Mouse (Mus musculus) stomach, embryonic 16.5 days (tissue): ENCODE results near the gene Acbd4. TPM values are rescaled to one million over a fixed set of nuclear protein-coding genes. Genes with fewer than 3 reads are reported as not detected.
A peak's percentile ranks its signal among the peaks of the same experiment; 100 is the strongest.

Experiments used
- ATAC-seq: fragments of 200-750 bp; cut with Nextera tagmentation; 2 replicates; pipeline ENCODE4 v1.8.0; 2017; ENCODE audit warnings: moderate number of reproducible peaks, moderate TSS enrichment; ENCODE audit not compliant: insufficient read depth, low FRiP score
- H3K27ac ChIP-seq: fragments of 300-500 bp; sonication (generic); 2 replicates; pipeline ENCODE4 v1.5.1; 2014; ENCODE audit warnings: low read length
- H3K27me3 ChIP-seq: fragments of 300-500 bp; sonication (generic); 2 replicates; pipeline ENCODE4 v1.6.1; 2014; ENCODE audit warnings: low read length, control low read depth, mixed read lengths; ENCODE audit not compliant: control insufficient read depth, insufficient read depth
- H3K36me3 ChIP-seq: fragments of 300-500 bp; sonication (generic); 2 replicates; pipeline ENCODE4 v1.6.1; 2014; ENCODE audit warnings: low read length; ENCODE audit not compliant: control insufficient read depth, insufficient read depth
- H3K4me1 ChIP-seq: fragments of 300-500 bp; sonication (generic); 2 replicates; pipeline ENCODE4 v1.6.1; 2014; ENCODE audit warnings: low read length, control low read depth, mixed read lengths; ENCODE audit not compliant: control insufficient read depth, insufficient read depth
- H3K4me2 ChIP-seq: fragments of 300-500 bp; sonication (generic); 2 replicates; pipeline ENCODE4 v1.6.1; 2014; ENCODE audit warnings: low read depth, low read length, mixed read lengths
- H3K4me3 ChIP-seq: fragments of 300-500 bp; sonication (generic); replicated peaks from 2 replicates; pipeline ENCODE4 v1.5.1; 2014; ENCODE audit warnings: mild to moderate bottlenecking, low read length
- H3K9ac ChIP-seq: fragments of 300-500 bp; sonication (generic); 2 replicates; pipeline ENCODE4 v1.6.1; 2014; ENCODE audit warnings: low read length
- H3K9me3 ChIP-seq: fragments of 300-500 bp; sonication (generic); replicated peaks from 2 replicates; pipeline ENCODE4 v1.6.1; 2016; ENCODE audit warnings: low read length, control low read depth; ENCODE audit not compliant: control insufficient read depth
- WGBS: fragments of 180-500 bp; shearing (Covaris S2); extraction: QIAGEN DNeasy Blood & Tissue Kit; methylation state at CpG from one replicate; pipeline ENCODE4 v1.1.7; 2014; 5-methylcytosine and 5-hydroxymethylcytosine counted together
- polyA plus RNA-seq: library from polyadenylated mRNA; unstranded; fragments of >200 nt; fragmentation: Nextera tagmentation; extraction: Ambion mirVana; gene quantifications from 2 replicates; pipeline ENCODE4 v1.2.1, GENCODE M21; 2015

Gene Acbd4
- polyA plus RNA-seq: 31.0 and 36.4 TPM in 2 replicates

DNA sequence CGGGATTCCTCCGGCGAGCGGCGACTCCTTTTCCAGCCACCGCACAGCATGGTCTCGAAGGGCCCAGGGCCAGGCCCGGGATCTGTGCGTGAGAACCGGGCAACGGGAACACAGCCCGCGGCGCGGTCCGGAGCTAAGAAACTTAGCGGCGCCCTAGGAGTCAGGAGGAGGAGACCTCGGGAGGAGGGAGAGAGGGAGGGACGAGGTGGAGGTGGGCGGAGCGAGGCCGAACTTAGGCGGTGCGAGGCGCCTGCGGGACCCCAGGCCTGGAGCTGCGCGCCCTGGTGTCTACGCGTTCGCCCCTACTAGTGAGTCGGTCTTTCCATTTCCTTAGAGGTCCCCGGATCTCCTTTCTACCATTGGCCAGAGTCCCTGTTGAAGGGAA lies at the start of gene Acbd4, which contains the start of gene Plcd3:
Gene Acbd4 (plus strand): TSS at position 202 of the 385 bp plus-strand sequence.
Gene Plcd3 (minus strand): TSS at position 178 of the 385 bp plus-strand sequence.
- Histone ChIP-seq H3K27me3 (peaks cover 5% of the 10 kb centered on the region; the same call in 1 of the 2 replicates), H3K36me3 (no peaks in the 10 kb centered on the region; the same call in 1 of the 2 replicates), H3K27ac (peak within 1 kb of the TSS; percentile 38), H3K9ac (peak within 1 kb of the TSS; percentile 81), H3K4me3 (peak within 1 kb of the TSS; percentile 72), H3K4me1 (peaks cover 43% of the 10 kb centered on the region), H3K9me3 (no peaks in the 10 kb centered on the region), H3K4me2 (peak within 1 kb of the TSS; percentile 80)
- peak; percentile 63; the same call in 1 of the 2 replicates for ATAC-seq
- 0% methylated on average over 34 of the region's 34 CpGs for WGBS

DNA sequence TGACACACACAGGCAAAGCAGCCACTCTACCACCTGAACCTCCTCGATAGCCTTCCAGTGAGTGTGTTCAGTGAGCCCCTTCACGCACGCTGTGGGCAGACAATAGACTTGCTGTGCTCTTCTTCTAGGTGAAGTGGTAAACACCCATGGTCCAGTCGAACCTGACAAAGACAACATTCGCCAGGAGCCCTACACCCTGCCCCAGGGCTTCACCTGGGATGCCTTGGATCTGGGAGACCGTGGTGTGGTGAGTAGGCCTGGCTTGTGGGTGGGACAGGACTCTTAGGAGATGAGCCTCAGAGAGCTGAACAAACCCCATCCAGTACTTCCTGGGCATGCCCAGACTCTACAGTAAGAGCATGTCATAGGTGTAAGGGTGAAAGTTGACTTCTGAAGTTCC lies 49.4 kb upstream of the Acbd4 start:
- Histone ChIP-seq H3K27me3 (no peaks in the 10 kb centered on the region), H3K4me2 (no peak overlapping the region), H3K9me3 (no peaks in the 10 kb centered on the region), H3K4me3 (no peak overlapping the region), H3K27ac (no peak overlapping the region), H3K36me3 (peaks cover 23% of the 10 kb centered on the region), H3K4me1 (no peaks in the 10 kb centered on the region), H3K9ac (no peak overlapping the region)
- no peak for ATAC-seq
- WGBS: 93% methylated on average over 6 of the region's 6 CpGs

DNA sequence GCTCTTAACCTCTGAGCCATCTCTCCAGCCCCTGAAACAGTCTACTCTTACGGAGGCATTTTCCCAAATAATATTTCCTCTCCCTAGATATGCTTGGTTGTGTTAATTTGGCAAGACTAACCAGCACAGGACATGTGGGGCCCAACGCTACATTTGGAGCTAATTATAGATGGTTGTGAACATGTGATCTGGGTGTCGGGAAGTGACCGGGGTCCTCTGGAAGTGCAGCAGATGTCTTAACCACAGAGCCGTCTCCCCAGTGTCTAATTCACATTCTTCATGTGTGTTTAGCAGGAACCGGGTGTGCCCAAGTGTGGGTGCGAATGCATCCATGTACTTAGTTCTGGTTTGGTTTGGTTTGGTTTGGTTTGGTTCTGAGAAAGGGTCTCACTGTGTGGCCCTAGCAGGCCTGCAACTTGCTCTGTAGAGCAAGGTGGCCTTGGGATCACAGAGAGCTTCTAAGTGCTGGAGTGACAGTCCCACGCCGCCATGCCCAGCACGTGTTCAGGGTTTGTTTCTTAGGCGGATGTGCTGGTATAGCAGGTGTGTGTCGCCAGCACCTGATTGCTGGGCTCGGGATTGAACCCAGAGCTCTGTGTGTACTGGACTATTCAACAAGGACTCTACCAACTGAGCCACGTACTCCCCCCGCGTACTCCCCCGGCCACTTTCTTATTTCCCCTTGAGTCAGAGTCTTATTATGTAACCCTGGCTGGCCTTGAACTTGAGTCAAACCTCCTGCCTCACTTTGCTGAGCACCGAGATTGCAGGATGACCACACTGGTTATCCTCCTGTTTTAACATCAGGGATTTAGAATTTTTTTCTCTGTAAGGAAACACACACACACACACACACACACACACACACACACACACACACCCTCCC lies 48.0 kb upstream of the Acbd4 start:
- WGBS: 87% methylated on average over 18 of the region's 18 CpGs
- H3K36me3 ChIP-seq: peaks cover 23% of the 10 kb centered on the region

DNA sequence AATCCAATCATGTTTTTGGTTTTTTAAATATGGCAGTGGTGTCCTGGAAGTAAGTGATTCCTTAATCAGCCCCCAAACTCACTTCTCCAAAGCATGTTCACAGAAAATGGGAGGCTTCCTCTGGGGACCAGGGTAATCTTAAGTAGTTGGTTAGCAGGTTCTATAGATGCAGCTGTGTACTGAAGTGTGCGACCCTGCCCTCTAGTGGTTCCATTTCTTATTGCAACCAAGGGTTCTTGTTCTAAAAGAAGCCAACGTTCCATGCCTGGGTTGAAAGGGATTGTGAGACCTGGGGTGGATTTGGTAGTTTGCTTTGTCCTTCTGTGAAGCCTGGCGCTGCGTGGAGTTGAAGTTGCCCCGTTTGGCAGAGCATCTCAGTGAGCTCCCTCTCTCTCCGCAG lies 46.7 kb upstream of the Acbd4 start:
- no peaks in the 10 kb centered on the region for H3K9me3 ChIP-seq
- no peak for ATAC-seq
- 50% methylated on average over 6 of the region's 6 CpGs for WGBS
- H3K4me2 ChIP-seq: no peak overlapping the region
- no peak overlapping the region for H3K27ac ChIP-seq
- peaks cover 28% of the 10 kb centered on the region for H3K36me3 ChIP-seq
- H3K9ac ChIP-seq: no peak overlapping the region
- H3K4me3 ChIP-seq: no peak overlapping the region
- no peaks in the 10 kb centered on the region for H3K4me1 ChIP-seq
- no peaks in the 10 kb centered on the region for H3K27me3 ChIP-seq

More for the DNA sequence above, 48.0 kb upstream of the Acbd4 start:
- H3K4me2 ChIP-seq: no peak overlapping the region
- H3K9me3 ChIP-seq: no peaks in the 10 kb centered on the region
- H3K27ac ChIP-seq: no peak overlapping the region
- no peak overlapping the region for H3K9ac ChIP-seq
- no peaks in the 10 kb centered on the region for H3K27me3 ChIP-seq
- H3K4me3 ChIP-seq: no peak overlapping the region
- no peak for ATAC-seq
- no peaks in the 10 kb centered on the region for H3K4me1 ChIP-seq

DNA sequence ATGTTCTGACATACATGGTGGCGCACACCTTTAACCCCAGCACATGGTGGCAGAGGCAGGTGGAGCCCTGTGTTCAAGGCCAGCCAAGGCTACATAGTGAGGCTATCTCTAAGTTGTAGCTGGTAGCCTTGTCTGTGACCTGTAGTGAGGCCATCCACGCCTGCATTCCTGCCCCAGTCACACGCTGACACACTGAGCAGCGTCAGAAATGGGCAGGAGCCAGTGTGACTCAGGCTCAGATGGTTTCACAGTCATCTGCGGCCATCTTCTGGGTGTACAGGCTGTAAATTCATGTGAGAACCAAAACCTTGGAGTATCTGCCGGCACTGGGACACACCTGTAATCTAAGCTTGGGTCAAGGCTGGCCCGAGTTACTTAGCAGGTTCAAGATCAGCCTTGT lies 44.8 kb upstream of the Acbd4 start:
- no peak for ATAC-seq
- no peaks in the 10 kb centered on the region for H3K4me1 ChIP-seq

DNA sequence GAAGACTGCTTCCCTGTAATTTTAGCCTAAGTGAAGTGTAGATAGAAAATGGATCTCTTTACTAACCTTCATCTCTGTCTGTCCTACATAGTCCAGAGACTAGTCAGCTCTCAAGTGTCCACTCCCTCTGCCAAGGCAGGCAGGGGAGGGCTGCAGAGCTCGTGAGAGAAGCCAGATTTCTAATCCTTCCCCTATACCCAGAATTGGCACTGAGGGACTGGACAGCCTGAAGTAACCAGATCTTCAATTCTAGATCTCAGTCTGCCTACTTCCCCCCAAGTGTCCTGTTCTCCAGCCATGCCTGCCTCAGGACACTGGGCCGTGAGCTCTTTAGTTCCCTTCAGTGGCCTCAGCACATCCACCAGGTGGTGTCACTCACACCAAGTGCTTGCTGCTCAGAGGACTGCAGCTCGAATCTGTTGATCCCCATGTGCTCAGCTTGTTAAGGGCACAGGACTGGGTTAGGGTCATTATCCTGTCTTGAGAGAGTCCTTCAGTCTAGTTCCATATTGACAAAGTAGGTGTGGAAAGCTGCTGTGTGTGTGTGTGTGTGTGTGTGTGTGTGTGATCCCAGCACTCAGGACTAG lies 42.9 kb upstream of the Acbd4 start:
- 68% methylated on average over 3 of the region's 3 CpGs for WGBS
- Histone ChIP-seq H3K4me3 (no peak overlapping the region), H3K4me1 (no peaks in the 10 kb centered on the region), H3K36me3 (peaks cover 29% of the 10 kb centered on the region), H3K9me3 (no peaks in the 10 kb centered on the region), H3K27ac (no peak overlapping the region), H3K9ac (no peak overlapping the region), H3K27me3 (no peaks in the 10 kb centered on the region), H3K4me2 (no peak overlapping the region)
- no peak for ATAC-seq

More for the DNA sequence above, 44.8 kb upstream of the Acbd4 start:
- Histone ChIP-seq H3K36me3 (peaks cover 30% of the 10 kb centered on the region), H3K27me3 (no peaks in the 10 kb centered on the region), H3K4me2 (no peak overlapping the region), H3K9me3 (no peaks in the 10 kb centered on the region), H3K4me3 (no peak overlapping the region), H3K9ac (no peak overlapping the region), H3K27ac (no peak overlapping the region)
- WGBS: 98% methylated on average over 7 of the region's 7 CpGs

DNA sequence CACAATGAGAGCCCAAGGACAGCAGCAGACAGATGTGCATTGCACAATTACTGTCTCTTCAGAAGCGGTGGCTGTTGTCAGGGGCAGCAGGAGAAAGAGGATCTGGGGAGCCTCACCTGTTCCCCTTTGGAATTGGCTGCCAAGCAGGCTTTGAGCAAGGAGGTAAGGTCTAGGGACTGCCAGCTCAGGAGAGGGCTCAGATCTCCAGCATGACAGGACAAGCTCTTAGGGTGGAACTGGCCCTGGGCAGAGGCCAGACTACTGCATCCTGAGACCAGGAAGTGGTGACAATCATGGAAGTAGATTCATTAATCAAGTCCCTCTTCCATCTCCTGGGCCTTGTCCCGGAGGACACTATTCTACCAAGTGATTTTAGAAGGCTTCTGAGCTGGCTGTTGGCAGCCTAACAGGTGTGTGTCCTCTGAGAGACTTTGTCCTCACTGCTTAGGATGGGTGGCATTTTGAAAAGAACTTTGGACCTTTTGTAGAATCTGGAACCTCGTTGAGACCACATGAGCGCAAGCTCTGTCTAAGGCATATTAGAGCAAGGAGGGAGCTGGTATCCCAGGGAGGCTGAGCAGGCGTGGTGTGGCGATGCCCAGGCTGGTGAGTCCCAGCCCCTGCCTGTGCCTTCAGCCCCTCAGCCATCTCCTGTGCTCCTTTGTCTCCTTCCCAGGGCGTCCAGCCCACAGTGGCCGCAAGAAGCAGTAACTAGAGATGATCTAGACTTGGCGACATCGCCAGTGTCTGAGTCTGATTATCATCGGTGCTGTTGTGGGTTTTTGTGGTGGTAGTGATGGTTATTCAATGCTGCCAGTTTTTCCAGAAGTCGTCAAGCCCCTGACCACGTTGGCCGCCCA lies 35.1 kb upstream of the Acbd4 start:
- H3K27ac ChIP-seq: no peak overlapping the region
- no peaks in the 10 kb centered on the region for H3K27me3 ChIP-seq
- no peak overlapping the region for H3K4me3 ChIP-seq
- ATAC-seq: no peak
- peaks cover 19% of the 10 kb centered on the region for H3K36me3 ChIP-seq
- H3K4me2 ChIP-seq: no peak overlapping the region
- WGBS: 94% methylated on average over 14 of the region's 14 CpGs
- no peak overlapping the region for H3K9ac ChIP-seq
- H3K4me1 ChIP-seq: no peaks in the 10 kb centered on the region
- no peaks in the 10 kb centered on the region for H3K9me3 ChIP-seq

DNA sequence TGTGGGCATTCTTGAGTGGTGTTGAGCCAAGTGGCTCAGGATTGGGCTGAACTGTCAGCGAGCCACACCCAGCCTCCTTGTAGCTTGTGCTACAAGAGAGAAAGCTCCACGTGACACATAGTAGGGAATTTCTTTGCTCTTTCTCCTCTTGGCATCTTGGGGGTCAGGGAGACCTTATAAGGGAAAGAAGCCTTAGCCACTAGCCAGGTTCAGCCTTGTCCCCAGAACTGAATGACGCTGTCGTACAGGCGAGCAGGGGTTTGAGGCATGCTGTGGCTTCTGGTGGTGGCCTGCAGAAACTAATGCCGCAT lies 34.5 kb upstream of the Acbd4 start:
- Histone ChIP-seq H3K9ac (no peak overlapping the region), H3K27ac (no peak overlapping the region), H3K4me1 (no peaks in the 10 kb centered on the region), H3K4me2 (no peak overlapping the region), H3K36me3 (peaks cover 16% of the 10 kb centered on the region), H3K9me3 (no peaks in the 10 kb centered on the region), H3K4me3 (no peak overlapping the region), H3K27me3 (no peaks in the 10 kb centered on the region)
- no peak for ATAC-seq
- WGBS: 86% methylated on average over 6 of the region's 6 CpGs
